Mouse (Mus musculus): Measurements from ENCODE around the gene Arfgef2. TPM values are rescaled to one million over a fixed set of nuclear protein-coding genes. Genes with fewer than 3 reads are reported as not detected.
A peak's percentile ranks its signal among the peaks of the same experiment; 100 is the strongest.

Gene Arfgef2
- total RNA-seq (2014; rRNA removed), result 23.4 and 26.3 TPM in 2 replicates
- polyA plus RNA-seq (2015; fragmentation: Nextera tagmentation; extraction: Ambion mirVana), result 3.5 and 4.6 TPM in 2 replicates

DNA sequence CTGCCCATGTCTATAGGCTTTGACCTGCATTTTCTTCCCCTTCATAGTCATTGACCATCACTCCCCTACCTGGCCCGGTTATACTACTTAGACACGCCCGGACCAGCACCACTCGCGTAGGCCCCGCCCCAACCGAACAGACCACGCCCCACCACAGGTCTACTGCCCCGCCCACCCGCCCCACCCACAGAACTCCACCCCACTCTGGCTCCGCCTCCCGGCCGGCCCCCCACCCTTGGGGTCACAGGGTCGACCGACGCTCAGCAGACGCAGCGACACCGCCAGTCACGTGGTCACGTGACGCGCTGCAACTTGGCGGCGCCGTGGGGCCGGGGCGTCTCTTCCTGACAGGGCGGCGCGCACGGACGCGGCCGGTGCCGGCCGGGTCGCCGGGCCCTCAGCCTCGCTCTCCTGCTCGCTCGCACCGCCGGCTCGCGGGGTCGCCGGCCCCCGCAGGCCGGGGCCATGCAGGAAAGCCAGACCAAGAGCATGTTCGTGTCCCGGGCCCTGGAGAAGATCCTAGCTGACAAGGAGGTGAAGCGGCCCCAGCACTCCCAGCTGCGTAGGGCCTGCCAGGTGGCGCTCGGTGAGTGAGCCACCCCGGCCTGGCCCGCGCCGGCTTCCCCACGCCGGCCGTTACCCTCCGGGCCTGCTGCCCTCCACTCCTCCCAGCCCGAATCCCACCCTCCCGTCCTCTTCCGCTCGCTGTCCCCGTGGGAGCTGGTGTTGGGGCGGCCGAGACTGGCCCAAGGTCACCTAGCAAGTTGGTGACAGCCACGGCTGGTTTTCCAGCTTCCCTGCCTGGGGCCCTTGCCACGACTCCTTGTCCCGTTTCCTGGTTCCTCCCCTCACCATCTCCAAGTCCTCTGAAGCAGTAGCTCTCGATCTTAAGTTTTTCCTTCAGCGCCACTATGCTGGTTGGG lies at the start of gene Arfgef2:
Gene Arfgef2 (plus strand): TSS at position 339 of the 923 bp plus-strand sequence.
- no peaks in the 10 kb centered on the region for H3K4me1 ChIP-seq (ENCODE audit: insufficient read depth, low read length)
- TF ChIP-seq CTCF (IDR thresholded peaks at IDR 0.05; ENCODE audit: low read depth), result no peak
- no peaks in the 10 kb centered on the region for H3K36me3 ChIP-seq (ENCODE audit: insufficient read depth, low read length)
- peak within 1 kb of the TSS; percentile 86 for H3K4me2 ChIP-seq (ENCODE audit: low read depth, low read length)
- WGBS, result under 1% methylated on average over 52 of the region's 76 CpGs
- H3K27ac ChIP-seq, result peak within 1 kb of the TSS; percentile 71
- H3K27me3 ChIP-seq (ENCODE audit: insufficient read depth, low read length), result no peaks in the 10 kb centered on the region
- peak within 1 kb of the TSS; percentile 62 for H3K4me3 ChIP-seq (ENCODE audit: low read length)
- H3K9ac ChIP-seq (replicated peaks; ENCODE audit: low read length), result peak within 1 kb of the TSS; percentile 84
- ATAC-seq (peak; percentile 92), DNase-seq (ENCODE audit: low spot score) (peak; percentile 94)
- no peaks in the 10 kb centered on the region for H3K9me3 ChIP-seq (ENCODE audit: low read length)

DNA sequence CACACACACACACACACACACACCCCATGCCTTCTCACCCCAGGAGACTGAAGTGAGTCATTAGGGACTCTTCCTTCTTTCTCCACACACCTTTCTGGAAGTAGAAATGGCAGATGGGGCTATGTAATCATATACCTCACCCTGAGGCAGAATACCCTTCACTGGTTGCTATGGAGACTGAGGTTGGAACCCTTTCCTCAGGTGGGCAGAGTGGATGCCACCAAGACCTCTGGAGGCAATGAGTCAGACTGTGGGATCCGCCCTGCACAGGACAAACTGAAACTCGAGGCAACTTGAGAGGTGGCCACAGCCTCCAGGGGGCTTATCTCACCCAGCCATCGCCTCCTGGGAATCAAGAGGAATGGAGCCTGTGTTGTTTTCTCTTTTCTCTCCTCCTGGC lies 47.4 kb upstream of the Arfgef2 start:
- Histone ChIP-seq H3K9me3 (ENCODE audit: low read length) (no peaks in the 10 kb centered on the region), H3K4me3 (ENCODE audit: low read length) (no peak overlapping the region), H3K27ac (no peak overlapping the region), H3K4me1 (ENCODE audit: insufficient read depth, low read length) (no peaks in the 10 kb centered on the region; the same call in 1 of the 2 replicates), H3K4me2 (ENCODE audit: low read depth, low read length) (no peak overlapping the region), H3K36me3 (ENCODE audit: insufficient read depth, low read length) (no peaks in the 10 kb centered on the region), H3K9ac (replicated peaks; ENCODE audit: low read length) (no peak overlapping the region), H3K27me3 (ENCODE audit: insufficient read depth, low read length) (no peaks in the 10 kb centered on the region)
- no peak for TF ChIP-seq CTCF (IDR thresholded peaks at IDR 0.05; ENCODE audit: low read depth)
- WGBS, result 46% methylated on average over 3 of the region's 3 CpGs
- ATAC-seq (no peak), DNase-seq (ENCODE audit: low spot score) (no peak)

DNA sequence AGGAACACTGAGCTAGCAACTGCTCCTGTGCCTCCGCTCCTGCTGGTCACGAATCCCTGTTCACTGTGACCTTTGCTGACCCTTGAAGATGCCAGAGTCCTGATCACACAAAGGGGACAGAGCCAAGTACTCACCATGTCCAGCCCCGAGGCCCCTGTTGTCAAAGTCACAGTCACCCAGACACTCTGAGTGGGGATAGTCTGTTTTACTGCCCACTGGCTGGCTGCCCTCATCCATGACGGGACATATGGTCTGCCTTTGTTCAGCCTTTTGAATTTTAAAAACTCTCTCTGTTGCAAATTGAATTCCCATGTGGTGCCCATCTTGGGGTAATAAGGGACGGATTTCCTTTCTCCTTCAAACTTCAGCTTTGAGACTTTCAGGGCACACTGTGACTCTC lies 41.3 kb upstream of the Arfgef2 start:
- whole genome bisulfite sequencing, result 19% methylated on average over 5 of the region's 5 CpGs
- Histone ChIP-seq H3K4me2 (ENCODE audit: low read depth, low read length) (no peak overlapping the region), H3K9ac (replicated peaks; ENCODE audit: low read length) (no peak overlapping the region), H3K27me3 (ENCODE audit: insufficient read depth, low read length) (no peaks in the 10 kb centered on the region), H3K27ac (no peak overlapping the region), H3K9me3 (ENCODE audit: low read length) (no peaks in the 10 kb centered on the region), H3K4me1 (ENCODE audit: insufficient read depth, low read length) (no peaks in the 10 kb centered on the region; the same call in 1 of the 2 replicates), H3K4me3 (ENCODE audit: low read length) (no peak overlapping the region), H3K36me3 (ENCODE audit: insufficient read depth, low read length) (no peaks in the 10 kb centered on the region)
- no peak for TF ChIP-seq CTCF (IDR thresholded peaks at IDR 0.05; ENCODE audit: low read depth)
- ATAC-seq, result no peak
- peak; percentile 23 for DNase-seq (ENCODE audit: low spot score)

DNA sequence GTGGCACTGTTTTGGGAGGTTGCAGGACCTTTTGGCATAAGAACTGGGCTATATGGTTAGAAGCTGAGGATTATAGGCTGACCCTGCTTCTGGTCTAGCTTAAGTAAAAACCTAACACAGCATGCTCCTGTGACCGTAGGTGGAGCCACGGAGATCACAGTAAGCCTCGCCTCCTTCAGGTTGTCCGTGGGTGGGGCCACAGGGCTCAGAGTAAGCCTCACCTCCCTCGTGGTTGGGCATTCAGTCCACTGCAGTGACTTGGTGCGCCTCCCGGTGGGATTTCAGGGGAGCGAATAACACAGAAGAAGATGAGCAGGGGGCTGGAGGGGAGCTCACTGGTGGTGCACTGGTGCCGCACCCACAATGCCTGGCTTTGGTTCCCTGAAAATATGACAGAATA lies 37.8 kb upstream of the Arfgef2 start:
- Histone ChIP-seq H3K27ac (no peak overlapping the region), H3K4me2 (ENCODE audit: low read depth, low read length) (no peak overlapping the region), H3K4me1 (ENCODE audit: insufficient read depth, low read length) (no peaks in the 10 kb centered on the region), H3K9ac (replicated peaks; ENCODE audit: low read length) (no peak overlapping the region), H3K9me3 (ENCODE audit: low read length) (no peaks in the 10 kb centered on the region), H3K27me3 (ENCODE audit: insufficient read depth, low read length) (no peaks in the 10 kb centered on the region), H3K4me3 (ENCODE audit: low read length) (no peak overlapping the region), H3K36me3 (ENCODE audit: insufficient read depth, low read length) (no peaks in the 10 kb centered on the region)
- ATAC-seq (no peak), DNase-seq (ENCODE audit: low spot score) (no peak)
- no peak for TF ChIP-seq CTCF (IDR thresholded peaks at IDR 0.05; ENCODE audit: low read depth)
- WGBS, result 77% methylated on average over 9 of the region's 9 CpGs

DNA sequence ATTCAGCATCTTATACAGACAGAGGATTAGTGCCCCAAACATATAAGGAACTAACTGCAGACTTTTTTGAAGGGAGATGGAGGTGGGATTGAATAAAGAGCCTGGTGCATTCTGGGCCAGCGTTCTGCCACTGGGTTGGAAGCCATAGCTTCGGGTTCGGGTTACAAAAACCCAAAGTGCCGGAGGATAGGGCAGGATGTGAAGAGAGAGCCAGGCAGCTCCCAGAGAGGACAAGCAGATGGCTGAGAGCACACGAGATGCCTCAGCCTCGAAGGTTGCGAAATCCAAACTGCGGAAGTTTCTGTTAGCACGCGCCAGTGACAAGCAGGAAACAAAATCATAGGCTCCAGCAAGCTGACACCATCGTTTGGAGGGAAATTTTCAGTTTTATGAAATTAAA lies 34.0 kb upstream of the Arfgef2 start:
- TF ChIP-seq CTCF (IDR thresholded peaks at IDR 0.05; ENCODE audit: low read depth), result no peak
- Histone ChIP-seq H3K36me3 (ENCODE audit: insufficient read depth, low read length) (no peaks in the 10 kb centered on the region), H3K9me3 (ENCODE audit: low read length) (no peaks in the 10 kb centered on the region), H3K9ac (replicated peaks; ENCODE audit: low read length) (no peak overlapping the region), H3K27ac (no peak overlapping the region), H3K4me1 (ENCODE audit: insufficient read depth, low read length) (no peaks in the 10 kb centered on the region), H3K4me3 (ENCODE audit: low read length) (no peak overlapping the region), H3K4me2 (ENCODE audit: low read depth, low read length) (no peak overlapping the region), H3K27me3 (ENCODE audit: insufficient read depth, low read length) (no peaks in the 10 kb centered on the region)
- 70% methylated on average over 11 of the region's 11 CpGs for WGBS
- DNase-seq (ENCODE audit: low spot score) (no peak), ATAC-seq (no peak)

DNA sequence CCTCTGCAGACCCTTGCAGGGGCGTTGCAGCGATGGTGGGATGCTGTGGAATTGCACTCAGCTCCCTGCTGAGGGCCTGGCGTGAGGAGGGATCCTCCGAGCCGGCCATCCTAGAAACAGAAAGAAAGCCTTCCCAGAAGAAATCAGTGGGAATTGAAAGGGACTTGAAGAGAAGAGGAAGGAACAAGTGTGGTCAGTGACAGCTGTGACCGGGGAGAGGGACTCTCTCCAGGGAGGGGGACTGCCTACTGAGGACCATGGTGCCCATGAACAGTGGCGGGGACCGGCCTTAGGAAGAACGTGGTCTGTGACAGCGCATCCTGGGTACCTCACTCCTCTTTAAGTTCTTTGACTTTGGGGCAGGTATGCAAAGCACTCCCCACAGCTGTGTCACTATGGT lies 31.8 kb upstream of the Arfgef2 start:
- Histone ChIP-seq H3K9me3 (ENCODE audit: low read length) (no peaks in the 10 kb centered on the region), H3K27me3 (ENCODE audit: insufficient read depth, low read length) (no peaks in the 10 kb centered on the region), H3K36me3 (ENCODE audit: insufficient read depth, low read length) (no peaks in the 10 kb centered on the region), H3K4me1 (ENCODE audit: insufficient read depth, low read length) (no peaks in the 10 kb centered on the region), H3K4me3 (ENCODE audit: low read length) (no peak overlapping the region), H3K9ac (replicated peaks; ENCODE audit: low read length) (no peak overlapping the region), H3K27ac (no peak overlapping the region), H3K4me2 (ENCODE audit: low read depth, low read length) (no peak overlapping the region)
- TF ChIP-seq CTCF (IDR thresholded peaks at IDR 0.05; ENCODE audit: low read depth), result no peak
- DNase-seq (ENCODE audit: low spot score) (no peak), ATAC-seq (no peak)
- WGBS, result 74% methylated on average over 10 of the region's 10 CpGs

DNA sequence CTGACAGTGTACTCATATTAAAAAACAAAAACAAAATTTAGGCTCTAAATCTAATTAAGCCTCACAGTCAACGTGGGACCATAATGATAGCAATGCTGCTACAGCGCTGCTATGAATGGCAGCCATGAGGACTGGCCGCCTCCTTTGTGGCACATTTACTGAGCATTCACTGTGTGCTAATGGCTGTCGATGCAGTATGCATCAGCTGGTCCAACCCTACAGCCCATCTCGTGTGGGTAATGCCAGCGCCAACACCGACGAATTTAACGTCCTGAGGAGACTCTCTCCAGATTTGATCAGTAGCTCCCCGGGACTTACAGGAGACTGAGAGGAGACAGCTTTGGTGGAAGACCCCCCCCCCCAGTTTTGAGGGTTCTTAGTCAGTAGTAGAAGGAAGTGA lies 31.1 kb upstream of the Arfgef2 start:
- no peaks in the 10 kb centered on the region for H3K36me3 ChIP-seq (ENCODE audit: insufficient read depth, low read length)
- no peaks in the 10 kb centered on the region for H3K9me3 ChIP-seq (ENCODE audit: low read length)
- ATAC-seq (no peak), DNase-seq (ENCODE audit: low spot score) (no peak)
- no peak overlapping the region for H3K4me2 ChIP-seq (ENCODE audit: low read depth, low read length)
- no peak for TF ChIP-seq CTCF (IDR thresholded peaks at IDR 0.05; ENCODE audit: low read depth)
- no peak overlapping the region for H3K4me3 ChIP-seq (ENCODE audit: low read length)
- WGBS, result 75% methylated on average over 10 of the region's 10 CpGs
- no peak overlapping the region for H3K27ac ChIP-seq
- no peak overlapping the region for H3K9ac ChIP-seq (replicated peaks; ENCODE audit: low read length)
- no peaks in the 10 kb centered on the region for H3K27me3 ChIP-seq (ENCODE audit: insufficient read depth, low read length)
- H3K4me1 ChIP-seq (ENCODE audit: insufficient read depth, low read length), result no peaks in the 10 kb centered on the region
